Mouse (Mus musculus) heart, embryonic 15.5 days (tissue): ENCODE results near the gene Bin2. TPM values are rescaled to one million over a fixed set of nuclear protein-coding genes. Genes with fewer than 3 reads are reported as not detected.

Experiments used
- ATAC-seq: fragments of 200-750 bp; cut with Nextera tagmentation; replicated peaks from 2 replicates; pipeline ENCODE4 v1.8.0; 2017; ENCODE audit warnings: low read depth, moderate TSS enrichment; ENCODE audit not compliant: insufficient number of reproducible peaks, insufficient read depth, low FRiP score
- H3K27ac ChIP-seq: fragments of 300-500 bp; sonication (generic); 2 replicates; pipeline ENCODE4 v1.5.1; 2015; ENCODE audit warnings: mild to moderate bottlenecking, inconsistent platforms
- H3K27me3 ChIP-seq: fragments of 300-500 bp; sonication (generic); 2 replicates; pipeline ENCODE4 v1.6.1; 2015; ENCODE audit warnings: inconsistent platforms
- H3K36me3 ChIP-seq: fragments of 300-500 bp; sonication (generic); 2 replicates; pipeline ENCODE4 v1.6.1; 2015; ENCODE audit warnings: mild to moderate bottlenecking, inconsistent platforms
- H3K4me1 ChIP-seq: fragments of 300-500 bp; sonication (generic); replicated peaks from 2 replicates; pipeline ENCODE4 v1.6.1; 2015; ENCODE audit warnings: inconsistent platforms
- H3K4me2 ChIP-seq: fragments of 300-500 bp; sonication (generic); 2 replicates; pipeline ENCODE4 v1.6.1; 2015; ENCODE audit warnings: inconsistent platforms, mild to moderate bottlenecking, moderate library complexity
- H3K4me3 ChIP-seq: fragments of 300-500 bp; sonication (generic); 2 replicates; pipeline ENCODE4 v1.5.1; 2015; ENCODE audit warnings: mild to moderate bottlenecking, inconsistent platforms
- H3K9ac ChIP-seq: fragments of 300-500 bp; sonication (generic); 2 replicates; pipeline ENCODE4 v1.6.1; 2015; ENCODE audit warnings: mild to moderate bottlenecking, inconsistent platforms
- H3K9me3 ChIP-seq: fragments of 300-500 bp; sonication (generic); replicated peaks from 2 replicates; pipeline ENCODE4 v1.6.1; 2016; ENCODE audit warnings: inconsistent platforms
- WGBS: fragments of 180-500 bp; shearing (Covaris S2); methylation state at CpG from one replicate; pipeline ENCODE4 v1.1.7; 2015; ENCODE audit warnings: mixed read lengths; 5-methylcytosine and 5-hydroxymethylcytosine counted together
- polyA plus RNA-seq: library from polyadenylated mRNA; unstranded; fragments of >200 nt; fragmentation: Nextera tagmentation; extraction: Ambion mirVana; gene quantifications from 2 replicates; pipeline ENCODE4 v1.2.1, GENCODE M21; 2015

Bin2 gene
- polyA plus RNA-seq, 1 experiment from 2014 or later, result 2.6 TPM

GRCm38 (mm10) chr15:100700424-100700823 is 31.1 kb upstream of the Bin2 start:
- no peak overlapping the region for H3K4me2 ChIP-seq
- ATAC-seq, result no peak

GRCm38 (mm10) chr15:100699386-100699785 is 30.0 kb upstream of the Bin2 start:
- peaks cover 8% of the 10 kb centered on the region for H3K4me1 ChIP-seq
- H3K27ac ChIP-seq, result no peak overlapping the region
- no peaks in the 10 kb centered on the region for H3K36me3 ChIP-seq
- no peak overlapping the region for H3K4me2 ChIP-seq
- no peak overlapping the region for H3K4me3 ChIP-seq
- no peak for ATAC-seq
- H3K27me3 ChIP-seq, result peaks cover 22% of the 10 kb centered on the region
- no peaks in the 10 kb centered on the region for H3K9me3 ChIP-seq
- 70% methylated on average over 6 of the region's 6 CpGs for WGBS
- H3K9ac ChIP-seq, result no peak overlapping the region

More at GRCm38 (mm10) chr15:100700424-100700823, 31.1 kb upstream of the Bin2 start:
- H3K4me1 ChIP-seq, result peaks cover 8% of the 10 kb centered on the region
- H3K4me3 ChIP-seq, result no peak overlapping the region
- H3K9ac ChIP-seq, result no peak overlapping the region
- H3K27ac ChIP-seq, result no peak overlapping the region
- peaks cover 27% of the 10 kb centered on the region for H3K27me3 ChIP-seq
- WGBS, result 61% methylated on average over 5 of the region's 5 CpGs
- H3K36me3 ChIP-seq, result no peaks in the 10 kb centered on the region
- H3K9me3 ChIP-seq, result no peaks in the 10 kb centered on the region

- WGBS, result 71% methylated on average over 10 of the region's 10 CpGs
- H3K4me1 ChIP-seq, result no peaks in the 10 kb centered on the region
- no peaks in the 10 kb centered on the region for H3K9me3 ChIP-seq
- H3K4me2 ChIP-seq, result no peak overlapping the region
- no peak overlapping the region for H3K4me3 ChIP-seq
- H3K36me3 ChIP-seq, result no peaks in the 10 kb centered on the region
- H3K27me3 ChIP-seq, result peaks cover 9% of the 10 kb centered on the region
- no peak overlapping the region for H3K9ac ChIP-seq
- no peak overlapping the region for H3K27ac ChIP-seq
- ATAC-seq, result no peak
These were observed 28.7 kb upstream of the Bin2 start for GRCm38 (mm10) chr15:100698078-100698477.

- Histone ChIP-seq H3K9ac (no peak overlapping the region), H3K9me3 (peaks cover 10% of the 10 kb centered on the region), H3K27ac (no peak overlapping the region), H3K4me2 (no peak overlapping the region), H3K27me3 (no peaks in the 10 kb centered on the region), H3K4me1 (no peaks in the 10 kb centered on the region; the same call in 1 of the 2 replicates), H3K36me3 (no peaks in the 10 kb centered on the region), H3K4me3 (no peak overlapping the region)
- 90% methylated on average over 9 of the region's 9 CpGs for WGBS
- no peak for ATAC-seq
These were observed 25.1 kb upstream of the Bin2 start for GRCm38 (mm10) chr15:100694406-100694805.

GRCm38 (mm10) chr15:100691990-100692389 is 22.6 kb upstream of the Bin2 start:
- no peak overlapping the region for H3K4me3 ChIP-seq
- H3K27ac ChIP-seq, result no peak overlapping the region
- H3K27me3 ChIP-seq, result no peaks in the 10 kb centered on the region
- 25% methylated on average over 3 of the region's 3 CpGs for WGBS
- peaks cover 10% of the 10 kb centered on the region for H3K9me3 ChIP-seq
- H3K4me2 ChIP-seq, result no peak overlapping the region
- H3K4me1 ChIP-seq, result peaks cover 8% of the 10 kb centered on the region; the same call in 1 of the 2 replicates
- no peaks in the 10 kb centered on the region for H3K36me3 ChIP-seq
- no peak for ATAC-seq
- no peak overlapping the region for H3K9ac ChIP-seq

GRCm38 (mm10) chr15:100687430-100687971 is 18.1 kb upstream of the Bin2 start, which contains the start of gene Cela1:
Cela1 (minus strand) TSS chr15:100687921.
- Histone ChIP-seq H3K9ac (no peak within 1 kb of the TSS), H3K27me3 (peaks cover 5% of the 10 kb centered on the region; the same call in 1 of the 2 replicates), H3K4me1 (peaks cover 17% of the 10 kb centered on the region), H3K27ac (no peak within 1 kb of the TSS), H3K4me2 (0 out of 2 replicates have a peak within 1 kb of the TSS, but pooled peaks have one; percentile 13), H3K36me3 (no peaks in the 10 kb centered on the region), H3K4me3 (no peak within 1 kb of the TSS), H3K9me3 (peaks cover 10% of the 10 kb centered on the region)
- ATAC-seq, result no peak
- 67% methylated on average over 8 of the region's 8 CpGs for WGBS

GRCm38 (mm10) chr15:100686989-100687388 is 17.6 kb upstream of the Bin2 start:
- 43% methylated on average over 12 of the region's 12 CpGs for WGBS
- peaks cover 5% of the 10 kb centered on the region; the same call in 1 of the 2 replicates for H3K27me3 ChIP-seq
- H3K27ac ChIP-seq, result no peak overlapping the region
- H3K9ac ChIP-seq, result no peak overlapping the region
- 0 out of 2 replicates have a peak, but pooled peaks have one; percentile 27 for ATAC-seq
- peaks cover 10% of the 10 kb centered on the region for H3K9me3 ChIP-seq
- no peak overlapping the region for H3K4me3 ChIP-seq
- H3K4me2 ChIP-seq, result 0 out of 2 replicates have a peak overlapping the region, but pooled peaks have one; percentile 13
- no peaks in the 10 kb centered on the region for H3K36me3 ChIP-seq
- peaks cover 17% of the 10 kb centered on the region for H3K4me1 ChIP-seq

GRCm38 (mm10) chr15:100686434-100686833 is 17.1 kb upstream of the Bin2 start:
- Histone ChIP-seq H3K4me1 (peaks cover 17% of the 10 kb centered on the region; the same call in 1 of the 2 replicates), H3K9ac (no peak overlapping the region), H3K27ac (no peak overlapping the region), H3K9me3 (peaks cover 10% of the 10 kb centered on the region), H3K4me2 (no peak overlapping the region), H3K27me3 (peaks cover 5% of the 10 kb centered on the region; the same call in 1 of the 2 replicates), H3K36me3 (no peaks in the 10 kb centered on the region), H3K4me3 (no peak overlapping the region)
- 85% methylated on average over 6 of the region's 6 CpGs for WGBS
- ATAC-seq, result no peak

- Histone ChIP-seq H3K9ac (no peak overlapping the region), H3K9me3 (peaks cover 9% of the 10 kb centered on the region), H3K27ac (no peak overlapping the region), H3K36me3 (no peaks in the 10 kb centered on the region), H3K4me2 (no peak overlapping the region), H3K27me3 (peaks cover 5% of the 10 kb centered on the region; the same call in 1 of the 2 replicates), H3K4me3 (no peak overlapping the region), H3K4me1 (peaks cover 17% of the 10 kb centered on the region; the same call in 1 of the 2 replicates)
- WGBS, result 72% methylated on average over 8 of the region's 8 CpGs
- ATAC-seq, result no peak
These were observed 16.5 kb upstream of the Bin2 start for GRCm38 (mm10) chr15:100685849-100686248.

GRCm38 (mm10) chr15:100685255-100685654 is 15.9 kb upstream of the Bin2 start:
- Histone ChIP-seq H3K9me3 (peaks cover 3% of the 10 kb centered on the region), H3K27ac (no peak overlapping the region), H3K4me2 (no peak overlapping the region), H3K4me1 (peaks cover 17% of the 10 kb centered on the region; the same call in 1 of the 2 replicates), H3K36me3 (no peaks in the 10 kb centered on the region), H3K9ac (no peak overlapping the region), H3K4me3 (no peak overlapping the region), H3K27me3 (peaks cover 5% of the 10 kb centered on the region; the same call in 1 of the 2 replicates)
- ATAC-seq, result no peak
- WGBS, result 23% methylated on average over 13 of the region's 13 CpGs

GRCm38 (mm10) chr15:100684450-100684849 is 15.1 kb upstream of the Bin2 start:
- H3K27ac ChIP-seq, result no peak overlapping the region
- H3K27me3 ChIP-seq, result peaks cover 5% of the 10 kb centered on the region; the same call in 1 of the 2 replicates
- peak overlapping the region; percentile 25 for H3K4me2 ChIP-seq
- no peak overlapping the region for H3K9ac ChIP-seq
- no peaks in the 10 kb centered on the region for H3K36me3 ChIP-seq
- H3K4me3 ChIP-seq, result no peak overlapping the region
- peaks cover 17% of the 10 kb centered on the region; the same call in 1 of the 2 replicates for H3K4me1 ChIP-seq
- 45% methylated on average over 10 of the region's 10 CpGs for WGBS
- ATAC-seq, result peak; percentile 59
- no peaks in the 10 kb centered on the region for H3K9me3 ChIP-seq

- Histone ChIP-seq H3K27me3 (peaks cover 5% of the 10 kb centered on the region; the same call in 1 of the 2 replicates), H3K27ac (no peak overlapping the region), H3K9me3 (no peaks in the 10 kb centered on the region), H3K4me1 (peaks cover 17% of the 10 kb centered on the region; the same call in 1 of the 2 replicates), H3K4me3 (no peak overlapping the region), H3K9ac (no peak overlapping the region), H3K36me3 (no peaks in the 10 kb centered on the region), H3K4me2 (no peak overlapping the region)
- 48% methylated on average over 2 of the region's 2 CpGs for WGBS
- peak; percentile 43; the same call in 1 of the 2 replicates for ATAC-seq
These were observed 13.7 kb upstream of the Bin2 start for GRCm38 (mm10) chr15:100683041-100683440.
